Mouse (Mus musculus) monocyte, adult 5-6 weeks (primary cell): ENCODE data around the gene Sardh. TPM values are rescaled to one million over a fixed set of nuclear protein-coding genes. Genes with fewer than 3 reads are reported as not detected.

Experiments used
- total RNA-seq: library from RNA; stranded (forward); fragments of 200-1000, 200-491, 200-594 nt; gene quantifications from 3 replicates; pipeline ENCODE4 v1.2.3, GENCODE M21; 2017

Sardh gene
- total RNA-seq, 1 experiment from 2014 or later, result not detected

Other genes with a start within 250 kb of the Sardh start
- gene Cacfd1, start 238.4 kb downstream of the Sardh start, total RNA-seq, result 9.2 to 22.9 TPM (median 11.8 TPM) in 3 replicates
- 41.1 to 70.7 TPM (median 48.4 TPM) in 3 replicates for gene Slc2a6, start 220.3 kb downstream of the Sardh start, total RNA-seq
- gene Mymk, start 176.2 kb downstream of the Sardh start, total RNA-seq, result not detected in 3 replicates
- gene Adamtsl2, start 169.0 kb downstream of the Sardh start, total RNA-seq, result not detected in 3 replicates
- gene Fam163b, start 105.8 kb downstream of the Sardh start, total RNA-seq, result not detected in 3 replicates
- gene Dbh, start 83.1 kb downstream of the Sardh start, total RNA-seq, result not detected in 3 replicates
- gene Vav2, start 178.7 kb upstream of the Sardh start, total RNA-seq, result 17.7 to 18.3 TPM (median 18.0 TPM) in 3 replicates
- 2.2 TPM in 1 of 3 replicates, not detected in the others for gene Brd3os, start 194.0 kb upstream of the Sardh start, total RNA-seq